ENCODE assay signal across 27 mouse cellular contexts in the genomic region with DNA sequence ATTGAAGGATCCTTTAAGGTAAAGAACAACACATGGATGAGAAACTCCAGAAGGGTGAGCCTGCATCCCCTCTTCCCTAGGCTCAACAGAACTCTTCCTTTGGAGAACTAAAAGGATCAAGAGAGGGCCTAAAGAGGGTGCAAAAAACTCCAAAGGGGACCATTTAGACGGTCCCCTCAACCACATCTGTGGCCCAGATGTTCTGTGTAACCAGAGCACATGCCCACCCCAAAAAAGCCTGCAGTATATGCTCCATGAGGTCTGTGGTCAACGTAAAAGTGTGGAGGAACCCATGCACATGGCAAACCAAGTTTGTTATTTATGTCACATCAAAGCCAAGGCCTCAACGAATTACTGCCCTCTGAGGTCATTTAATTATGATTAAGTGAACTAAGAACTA.
"Had no signal": no experiment of that assay in that cellular context is flagged by ENCODE, and none has a peak within 500 bp of the region (broad histone marks: within the 10 kb centered on the region; RNA-seq: fewer than 3 reads in every experiment).

No protein-coding gene starts in this region.

- H3K27me3 ChIP-seq: heart, embryonic 12.5 days; hindbrain, embryonic 12.5 days; intestine, embryonic 15.5 days; liver, embryonic 15.5 days had no signal

- H3K27ac ChIP-seq: gastrocnemius, adult 2 months; heart, embryonic 10.5 days; hindbrain, embryonic 10.5 days; hindbrain, embryonic 12.5 days; hindbrain, embryonic 14.5 days; intestine, embryonic 15.5 days; layer of hippocampus, adult 2 months; left cerebral cortex, adult 2 months; liver, embryonic 13.5 days; liver, embryonic 15.5 days had no signal

- DNase-seq: gastrocnemius, adult 2 months; gastrocnemius, postnatal 10 days; gastrocnemius, postnatal 25 days; heart, adult 18-20 months; heart, postnatal 10 days; heart, postnatal 4 days; kidney, adult 18-20 months; kidney, adult 8-10 months; kidney, postnatal 10 days; kidney, postnatal 25 days; kidney, postnatal 4 days; liver; liver, embryonic 13.5 days; liver, postnatal 0 days had no signal

- H3K4me1 ChIP-seq: heart, embryonic 10.5 days; heart, embryonic 12.5 days; hindbrain, embryonic 10.5 days; hindbrain, embryonic 12.5 days; intestine, embryonic 15.5 days; liver, embryonic 13.5 days; liver, embryonic 15.5 days had no signal

- H3K36me3 ChIP-seq: heart, embryonic 10.5 days; heart, embryonic 12.5 days; hindbrain, embryonic 10.5 days; hindbrain, embryonic 12.5 days; intestine, embryonic 15.5 days; liver, embryonic 13.5 days; liver, embryonic 15.5 days had no signal

- H3K9me3 ChIP-seq: heart, embryonic 10.5 days; heart, embryonic 12.5 days; hindbrain, embryonic 10.5 days; hindbrain, embryonic 12.5 days; intestine, embryonic 15.5 days; liver, embryonic 13.5 days; liver, embryonic 15.5 days had no signal

- H3K9ac ChIP-seq: heart, embryonic 12.5 days; hindbrain, embryonic 12.5 days; hindbrain, embryonic 14.5 days; intestine, embryonic 15.5 days; liver, embryonic 13.5 days; liver, embryonic 15.5 days; liver, postnatal 0 days had no signal

- H3K4me2 ChIP-seq: heart, embryonic 12.5 days; hindbrain, embryonic 12.5 days; hindbrain, embryonic 14.5 days; intestine, embryonic 15.5 days; liver, embryonic 11.5 days; liver, embryonic 13.5 days; liver, embryonic 15.5 days had no signal

- H3K4me3 ChIP-seq: gastrocnemius, adult 2 months; heart, embryonic 10.5 days; heart, embryonic 12.5 days; hindbrain, embryonic 10.5 days; hindbrain, embryonic 12.5 days; intestine, embryonic 15.5 days; layer of hippocampus, adult 2 months; left cerebral cortex, adult 2 months; liver, embryonic 13.5 days; liver, embryonic 15.5 days had no signal

- ATAC-seq: hindbrain, embryonic 16.5 days; inflammation-experienced regulatory T-cells, adult 6 months; intestine, embryonic 15.5 days; intestine, postnatal 0 days; liver, postnatal 0 days had no signal
